Mouse (Mus musculus) E14TG2a.4 (cell line): Measurements from ENCODE around the gene 2010111I01Rik.

Experiments
- CTCF ChIP-seq: conservative IDR thresholded peaks from 2 replicates; pipeline ENCODE4 v1.5.1; 2014; ENCODE audit warnings: low read length
- NANOG ChIP-seq: IDR thresholded peaks from 2 replicates; pipeline ENCODE4 v1.6.1; 2014; ENCODE audit warnings: borderline replicate concordance, low read length, mixed read lengths

GRCm38 (mm10) chr13:62993543-62994477 is 29.1 kb downstream of the 2010111I01Rik start:
- TF ChIP-seq CTCF (no peak), NANOG (no peak)
